Mouse (Mus musculus) lung, adult 2 months (tissue): Measurements from ENCODE around the gene Rpf2.

Source experiments
- CTCF ChIP-seq: fragments of 200-500 bp; IDR thresholded peaks from 2 replicates; pipeline ENCODE4 v1.5.1; 2011; ENCODE audit warnings: mild to moderate bottlenecking, low read length, control low read depth; ENCODE audit not compliant: insufficient read depth
- POLR2A ChIP-seq: fragments of 200-500 bp; IDR thresholded peaks from 2 replicates; pipeline ENCODE4 v1.6.1; 2011; ENCODE audit warnings: low read depth, mild to moderate bottlenecking, control low read depth, low read length, borderline replicate concordance; ENCODE audit errors: extremely low read depth

DNA sequence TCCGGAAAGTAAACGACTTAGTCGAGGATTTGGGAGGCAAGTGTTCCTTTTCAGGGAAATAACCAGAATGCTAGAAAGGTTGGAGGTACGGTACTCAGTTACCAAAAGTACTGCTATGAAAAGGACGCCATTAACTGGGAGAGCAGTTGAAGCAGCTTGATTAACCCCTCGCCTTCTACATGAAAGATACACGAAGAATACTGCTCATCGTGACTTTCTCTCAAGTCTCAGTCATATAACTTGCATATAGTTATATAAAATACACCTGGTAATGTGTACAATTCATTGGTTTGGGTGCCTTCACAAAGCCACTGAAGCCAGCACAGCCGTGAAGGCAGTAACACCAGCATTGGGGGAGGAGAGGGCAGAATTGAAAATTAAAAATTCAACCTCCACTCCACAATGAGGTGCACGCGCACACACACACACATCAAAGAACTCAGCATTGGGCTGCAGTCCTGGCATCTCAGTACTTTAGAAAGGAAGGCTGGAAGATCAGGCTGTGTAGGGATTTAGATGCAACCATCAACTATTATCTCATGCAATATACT is 405 bp upstream of the Rpf2 start:
- TF ChIP-seq CTCF (no peak), POLR2A (no peak)
